Mouse (Mus musculus): Measurements from ENCODE around the gene Defb33.

Defb33 gene

DNA sequence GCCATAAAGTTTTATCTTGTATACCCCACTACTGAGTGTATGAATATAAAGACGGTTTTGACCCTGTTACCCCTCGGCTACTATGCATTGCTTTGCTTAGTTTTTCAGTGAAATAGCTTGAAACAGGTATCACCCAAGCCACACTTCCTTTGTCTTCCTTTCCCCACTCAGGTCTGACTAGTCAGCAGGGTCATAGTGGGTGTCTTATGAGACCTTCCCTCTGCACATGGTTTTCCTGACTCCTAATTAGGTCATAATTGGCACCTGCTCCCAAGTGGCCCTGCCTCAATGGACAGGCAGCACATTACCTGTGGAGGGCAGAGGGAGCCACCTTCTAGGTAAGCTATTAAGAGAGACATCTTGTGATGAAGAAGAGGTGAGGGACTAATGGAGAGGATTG lies at the start of gene Defb33:
TSS of gene Defb33 (plus strand) at position 301 of the 400 bp plus-strand sequence.
- no peak for DNase-seq (ENCODE audit: low read depth, low spot score)

GRCm38 (mm10) chr8:20874608-20875007 lies 17.9 kb upstream of the Defb33 start:
- DNase-seq (ENCODE audit: low read depth, low spot score): peak; percentile 46

GRCm38 (mm10) chr8:20902527-20902926 lies 10.1 kb downstream of the Defb33 start, which contains the start of gene Gm15056:
Gene Gm15056, minus strand, starts transcription at chr8:20902627.
- DNase-seq (ENCODE audit: low read depth, low spot score): no peak

GRCm38 (mm10) chr8:20907119-20907518 lies 14.7 kb downstream of the Defb33 start:
- DNase-seq (ENCODE audit: low read depth, low spot score): no peak

DNA sequence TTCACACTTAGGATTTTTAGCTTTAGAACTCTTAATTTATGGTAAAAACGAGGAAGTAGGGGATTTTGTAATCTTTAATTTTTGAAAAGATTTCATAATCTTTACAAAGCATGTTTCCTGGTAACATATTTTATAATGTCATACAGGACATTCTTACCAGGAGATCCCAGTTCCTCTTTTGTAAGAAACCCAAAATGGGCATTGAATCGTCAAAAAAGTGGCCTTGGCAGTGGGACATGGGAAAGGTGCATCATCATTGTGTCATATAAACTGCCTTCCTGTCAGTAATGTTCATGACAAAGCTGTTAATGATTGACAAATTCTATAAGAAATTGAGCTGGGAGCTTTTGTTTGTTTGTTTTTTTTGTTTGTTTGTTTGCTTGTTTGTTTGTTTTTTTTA lies 15.8 kb downstream of the Defb33 start:
- no peak for DNase-seq (ENCODE audit: low read depth, low spot score)

DNA sequence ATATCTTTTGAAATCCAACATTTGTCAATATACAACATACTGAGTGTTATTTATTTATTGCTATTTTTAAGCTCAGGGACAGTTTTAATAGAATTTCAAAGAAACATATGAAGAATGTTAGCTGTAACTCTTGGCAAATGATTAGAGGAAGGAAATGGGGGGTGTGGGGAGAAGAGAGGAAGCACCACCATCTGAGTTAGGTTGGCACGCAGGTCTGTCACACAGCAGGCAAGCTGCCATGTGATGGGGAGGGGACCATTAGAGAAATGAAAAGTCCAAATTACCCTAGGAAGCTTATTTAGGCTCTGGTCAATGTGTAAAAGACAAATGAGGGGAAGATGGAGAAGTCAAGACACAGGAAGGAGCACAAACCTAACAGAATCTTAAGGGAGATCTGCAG lies 19.8 kb downstream of the Defb33 start:
- DNase-seq (ENCODE audit: low read depth, low spot score): no peak

DNA sequence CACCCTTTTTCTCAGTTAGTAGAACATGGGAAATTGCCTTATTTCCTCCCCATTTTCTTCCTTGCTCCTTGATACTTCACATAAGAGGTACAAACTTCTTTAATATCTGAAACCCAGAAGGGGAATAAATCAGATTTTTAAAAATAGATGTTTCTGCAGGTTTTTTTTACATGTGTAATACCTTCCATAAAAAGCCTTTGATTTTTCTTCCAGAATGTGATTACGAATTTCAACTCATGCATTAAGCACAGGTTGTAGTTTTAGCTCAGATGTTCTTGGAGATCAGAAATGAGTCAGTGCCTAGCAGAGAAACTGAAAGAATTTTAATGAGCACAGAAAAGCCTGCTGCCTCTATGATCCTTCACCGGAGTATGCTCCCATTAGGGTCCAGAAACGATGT lies 29.5 kb downstream of the Defb33 start, which contains the start of gene Gm6040:
TSS of gene Gm6040 (minus strand) at position 101 of the 400 bp plus-strand sequence.
- DNase-seq (ENCODE audit: low read depth, low spot score): no peak

DNA sequence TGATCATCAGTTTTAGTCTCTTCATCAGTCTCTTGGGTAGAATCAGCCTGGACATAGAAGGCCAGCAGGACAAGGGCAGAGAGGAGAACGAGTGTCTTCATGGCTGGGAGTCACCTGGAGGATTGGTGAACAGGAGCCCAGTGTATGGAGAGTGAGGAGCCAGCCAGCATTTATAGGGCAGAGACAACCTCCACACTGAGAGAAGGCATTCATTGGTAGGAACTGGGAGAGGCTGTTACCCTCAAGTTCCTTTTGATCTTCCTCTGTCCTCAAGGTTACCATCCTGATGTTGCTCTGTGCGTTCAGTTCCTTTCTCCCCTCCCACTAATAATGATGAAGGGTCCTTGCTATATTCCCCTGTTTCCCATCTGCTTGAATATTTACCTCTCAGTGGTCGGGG lies 52.1 kb downstream of the Defb33 start, which contains the start of gene AY761185:
TSS of gene AY761185 (minus strand) at position 101 of the 400 bp plus-strand sequence.
- DNase-seq (ENCODE audit: low read depth, low spot score): no peak
